Mouse (Mus musculus): Measurements from ENCODE around the gene 2310034G01Rik.

Gene 2310034G01Rik

DNA sequence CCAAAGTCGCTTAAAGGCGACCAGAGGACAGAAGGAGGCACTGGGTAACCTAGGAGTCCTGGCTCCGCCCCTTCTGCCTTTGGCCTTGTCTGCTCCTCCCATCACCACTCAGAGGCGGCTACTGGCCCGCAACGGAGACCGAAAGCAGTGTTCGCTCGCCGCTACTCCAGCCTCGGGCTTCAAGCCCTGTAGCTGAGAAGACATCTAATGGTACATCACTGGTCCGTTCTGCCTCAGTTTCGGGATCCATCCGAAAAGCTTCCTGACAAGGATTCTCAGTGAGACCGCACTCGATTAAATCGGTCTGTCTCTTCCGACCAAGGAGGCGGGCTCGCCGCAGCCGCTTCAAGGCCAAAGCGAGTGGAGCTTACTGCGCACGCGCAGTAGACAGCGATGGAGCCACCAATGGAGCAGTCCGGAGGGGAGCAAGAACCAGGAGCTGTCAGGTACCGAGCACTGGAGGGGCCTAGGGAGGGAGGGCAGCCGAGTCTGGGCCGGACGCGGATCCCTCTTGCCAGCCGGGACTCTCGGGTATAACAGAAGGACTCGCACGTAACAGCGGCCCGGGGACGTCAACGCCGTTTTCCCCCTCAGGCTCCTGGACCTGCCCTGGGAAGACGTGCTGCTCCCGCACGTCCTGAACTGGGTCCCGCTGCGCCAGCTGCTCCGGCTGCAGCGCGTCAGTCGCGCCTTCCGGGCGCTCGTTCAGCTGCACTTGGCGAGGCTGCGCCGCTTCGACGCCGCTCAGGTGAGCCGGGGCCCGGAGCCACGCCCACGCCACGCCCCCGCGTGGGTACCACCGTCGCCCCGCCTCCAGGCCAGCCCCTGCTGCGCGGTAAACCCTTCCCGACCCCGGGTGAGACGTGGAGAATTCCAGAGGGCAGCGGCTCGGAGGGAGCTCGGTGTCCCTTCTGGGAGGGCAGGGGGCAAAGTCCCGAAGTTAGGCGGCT lies 21.7 kb downstream of the 2310034G01Rik start, which contains the start of gene Fbxl15:
TSS of gene Fbxl15 (plus strand) at position 104 of the 950 bp plus-strand sequence.
- peak; percentile 92 for DNase-seq (ENCODE audit: low spot score)

DNA sequence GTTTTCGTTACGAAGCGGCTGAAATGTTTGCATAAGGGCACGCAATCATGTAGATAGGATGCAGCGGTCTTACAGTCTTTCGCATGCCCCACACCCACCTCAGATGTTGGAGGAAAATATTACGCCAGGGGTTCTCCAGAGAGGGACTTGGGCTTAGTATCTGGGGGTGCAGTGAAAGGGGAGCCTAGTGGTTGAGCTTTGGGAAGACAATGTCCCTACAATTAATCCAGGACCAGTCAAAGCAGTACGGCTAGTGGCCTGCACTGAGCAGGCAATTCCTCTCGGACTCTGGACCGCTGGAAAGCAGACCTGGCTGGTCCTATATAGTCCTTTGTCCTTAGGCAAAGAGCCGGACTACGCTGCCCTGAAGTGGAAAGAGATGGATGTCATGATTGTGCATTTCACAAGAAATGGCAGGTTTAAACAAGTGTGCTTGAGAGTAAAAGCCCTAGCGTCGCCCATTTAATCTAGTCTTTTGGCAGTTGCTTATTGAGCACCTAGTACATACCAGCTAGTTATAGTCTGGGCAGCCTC lies 22.5 kb downstream of the 2310034G01Rik start:
- DNase-seq (ENCODE audit: low spot score) = no peak

DNA sequence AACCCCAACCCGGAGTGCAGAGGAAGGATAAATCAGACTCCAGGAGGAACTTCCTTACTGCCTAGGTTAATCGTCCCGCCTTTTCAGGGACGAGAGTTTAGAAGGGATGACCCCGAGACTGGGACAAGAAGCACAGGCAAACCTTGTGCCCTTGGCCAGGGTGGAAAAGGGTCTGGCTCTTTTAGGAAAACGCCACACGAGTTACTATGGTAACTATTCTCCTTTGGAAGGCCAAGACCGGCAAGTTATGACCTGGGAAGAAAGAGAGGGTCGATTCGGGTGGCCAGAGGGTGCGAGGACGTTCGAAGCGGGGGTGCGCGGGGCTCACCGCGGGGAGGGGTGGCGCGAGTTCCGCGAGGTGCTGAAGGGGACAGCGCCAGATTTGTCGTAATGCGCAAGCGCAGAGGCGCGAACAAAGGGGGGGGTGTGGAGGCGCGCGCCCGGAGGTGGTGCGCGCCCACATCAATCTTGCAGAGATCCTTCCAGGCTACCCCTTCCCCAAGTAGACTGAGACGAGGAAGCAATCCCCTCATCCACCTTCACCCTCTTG lies 23.3 kb downstream of the 2310034G01Rik start, which contains the start of gene Psd:
TSS of gene Psd (minus strand) at position 401 of the 550 bp plus-strand sequence.
- DNase-seq (ENCODE audit: low spot score) = no peak

DNA sequence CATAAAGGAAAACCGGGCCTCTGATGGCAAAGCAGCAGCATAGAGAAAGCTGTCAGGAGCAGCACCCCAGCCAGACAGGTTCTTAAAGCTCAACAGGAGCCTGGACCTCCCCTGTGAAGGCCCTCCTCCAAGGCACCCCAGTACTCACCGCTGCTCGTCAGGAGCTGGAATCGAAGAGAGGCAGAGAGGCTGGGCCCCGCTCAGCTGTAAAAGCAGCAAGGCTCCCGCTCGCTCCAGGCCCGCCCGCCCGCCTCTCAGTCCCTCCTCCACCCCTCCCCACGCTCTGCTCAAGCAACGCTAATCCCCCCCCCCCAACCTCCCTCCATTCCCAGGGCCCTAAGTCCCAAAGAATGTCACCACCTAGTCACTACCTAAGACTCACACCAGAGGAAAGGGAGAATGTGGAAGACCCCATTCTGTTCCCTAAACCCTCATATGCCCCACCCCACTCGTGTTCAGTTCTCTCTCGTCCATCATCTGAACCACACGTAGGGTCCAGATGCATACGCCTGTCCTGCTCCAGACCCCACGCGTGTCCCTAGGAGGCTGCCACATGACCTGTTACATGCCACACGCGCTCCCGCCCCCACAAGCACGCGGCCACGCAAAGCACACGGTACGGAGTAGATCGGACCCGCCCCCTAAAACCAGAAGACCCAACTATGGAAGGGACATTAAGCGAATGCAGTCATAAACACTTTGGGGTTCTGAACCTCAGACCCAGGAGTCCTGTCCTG lies 23.9 kb downstream of the 2310034G01Rik start:
- no peak for DNase-seq (ENCODE audit: low spot score)

DNA sequence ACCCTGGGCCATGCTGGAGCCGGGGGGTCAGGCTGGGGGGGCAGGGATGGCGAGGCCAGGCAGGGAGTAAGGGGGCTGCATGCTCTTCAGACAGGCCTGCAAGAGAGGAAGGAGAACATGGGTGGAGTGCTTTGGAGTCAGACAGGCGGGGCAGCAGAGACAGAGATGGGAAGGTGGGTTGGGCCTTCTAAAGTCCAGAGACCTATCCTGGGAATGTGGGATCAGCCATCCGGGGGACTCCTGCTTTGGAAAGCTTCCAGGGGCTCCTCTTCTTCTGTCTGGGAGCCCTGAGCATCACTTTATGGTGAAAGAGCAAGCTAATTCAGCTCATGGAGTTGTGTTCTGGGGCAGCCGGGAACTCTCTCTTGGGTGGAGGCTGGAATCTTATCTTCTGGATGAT lies 25.2 kb downstream of the 2310034G01Rik start:
- DNase-seq (ENCODE audit: low spot score) = no peak

DNA sequence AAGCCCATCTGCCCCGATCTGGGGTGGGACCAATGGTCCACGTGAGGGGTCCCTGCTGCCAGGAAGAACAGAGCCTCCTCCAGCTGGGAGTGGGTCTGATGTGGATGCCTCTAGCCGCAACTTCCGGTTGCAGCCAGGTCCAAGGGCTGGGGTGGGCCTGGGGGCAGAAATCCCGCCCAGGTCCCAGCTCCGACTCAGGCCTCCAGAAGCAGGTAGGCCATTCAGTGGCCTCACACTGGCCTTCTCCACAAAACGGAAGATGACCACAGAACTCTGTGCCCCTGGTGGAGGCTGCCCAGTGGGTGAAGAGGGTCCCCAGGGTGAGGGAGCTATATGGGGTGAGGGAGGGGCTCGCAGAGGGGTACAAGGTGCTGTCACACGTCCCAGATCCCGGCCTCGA lies 25.7 kb downstream of the 2310034G01Rik start:
- no peak for DNase-seq (ENCODE audit: low spot score)

DNA sequence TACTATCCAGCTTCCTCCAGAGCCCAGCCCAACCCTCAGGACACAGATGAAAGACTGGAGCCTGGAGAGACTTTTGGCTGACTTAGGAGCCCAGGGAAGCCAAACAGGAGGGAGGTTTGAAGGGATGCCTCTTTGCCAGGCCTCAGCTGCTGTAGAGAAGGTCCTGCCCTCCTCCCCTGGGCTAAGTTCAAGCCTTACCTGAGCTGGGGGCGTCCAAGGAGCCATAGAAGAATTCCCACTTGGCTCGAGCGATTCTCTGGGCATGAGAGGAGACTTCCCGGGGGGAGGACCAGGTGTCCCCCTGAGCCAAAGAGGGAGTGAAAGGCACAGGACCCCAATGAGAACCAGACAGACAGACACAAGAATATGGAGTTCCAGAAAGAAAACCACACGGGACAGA lies 26.4 kb downstream of the 2310034G01Rik start:
- no peak for DNase-seq (ENCODE audit: low spot score)

DNA sequence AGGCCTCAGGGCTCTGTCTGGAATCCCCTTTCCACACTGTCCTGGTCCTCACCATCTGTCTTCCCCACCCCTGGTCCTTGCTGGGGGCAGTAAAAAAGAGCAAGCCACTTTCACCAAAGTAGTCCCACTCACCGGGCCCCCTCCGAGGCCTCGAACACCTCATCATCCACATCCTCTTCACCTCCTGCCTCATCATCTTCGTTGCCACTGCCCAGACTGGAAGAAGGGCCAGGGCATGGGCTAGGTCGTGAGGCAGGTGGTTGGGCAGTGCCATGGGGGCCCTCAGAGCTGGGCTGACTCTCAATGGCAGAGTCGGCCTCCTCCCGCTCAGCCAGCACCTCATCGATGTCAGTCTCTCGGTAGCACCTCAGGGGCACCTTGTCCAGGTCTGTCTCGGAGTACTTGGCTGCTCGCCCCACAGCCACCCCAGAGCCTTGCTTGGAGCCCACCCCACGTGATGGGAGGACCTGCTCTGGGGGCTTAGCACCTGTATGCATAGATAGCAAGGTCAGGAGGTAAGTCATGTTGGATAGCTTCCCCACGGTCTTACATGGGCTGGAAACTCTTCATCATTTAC lies 27.0 kb downstream of the 2310034G01Rik start:
- no peak for DNase-seq (ENCODE audit: low spot score)

DNA sequence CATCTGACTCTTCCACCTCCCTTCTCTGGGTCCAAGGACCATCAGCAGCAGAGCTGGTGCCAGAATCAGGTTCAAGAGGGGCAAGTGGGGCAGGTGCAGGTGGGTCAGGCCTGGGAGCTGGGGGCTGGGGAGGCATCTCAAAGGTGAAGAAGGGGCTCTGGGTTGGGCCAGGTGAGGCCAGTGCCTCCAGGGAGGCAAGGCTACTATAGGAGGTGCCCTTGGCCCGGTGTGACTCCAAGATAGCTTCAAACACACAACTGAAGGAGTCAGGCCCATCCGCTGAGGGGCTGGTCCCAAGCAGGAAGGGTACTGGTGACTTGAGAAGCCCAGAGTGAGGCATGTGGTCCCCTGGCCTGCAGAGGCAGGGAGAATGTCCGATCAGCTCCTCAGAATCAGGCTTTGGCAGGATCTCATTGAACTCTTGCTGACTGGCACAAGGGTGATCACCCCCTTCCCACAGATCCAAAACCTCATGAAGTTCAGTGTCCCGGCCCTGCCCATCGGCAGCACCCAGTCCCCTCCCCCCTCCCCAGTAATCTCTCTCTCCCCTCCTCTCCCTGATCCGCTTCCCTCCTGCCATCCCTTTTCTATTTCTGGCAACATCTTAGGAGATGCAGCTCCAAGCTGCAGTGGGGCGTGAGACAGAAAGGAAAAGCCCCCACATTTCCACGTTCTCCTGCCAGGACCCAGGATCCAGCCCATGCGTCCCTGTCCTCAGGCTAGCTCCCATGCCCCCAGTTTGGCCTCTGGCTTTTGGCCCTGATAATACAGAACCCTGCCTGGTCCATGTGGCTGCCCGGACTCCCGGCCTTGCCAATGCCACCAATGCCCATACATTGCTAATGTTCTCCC lies 27.7 kb downstream of the 2310034G01Rik start:
- no peak for DNase-seq (ENCODE audit: low spot score)

DNA sequence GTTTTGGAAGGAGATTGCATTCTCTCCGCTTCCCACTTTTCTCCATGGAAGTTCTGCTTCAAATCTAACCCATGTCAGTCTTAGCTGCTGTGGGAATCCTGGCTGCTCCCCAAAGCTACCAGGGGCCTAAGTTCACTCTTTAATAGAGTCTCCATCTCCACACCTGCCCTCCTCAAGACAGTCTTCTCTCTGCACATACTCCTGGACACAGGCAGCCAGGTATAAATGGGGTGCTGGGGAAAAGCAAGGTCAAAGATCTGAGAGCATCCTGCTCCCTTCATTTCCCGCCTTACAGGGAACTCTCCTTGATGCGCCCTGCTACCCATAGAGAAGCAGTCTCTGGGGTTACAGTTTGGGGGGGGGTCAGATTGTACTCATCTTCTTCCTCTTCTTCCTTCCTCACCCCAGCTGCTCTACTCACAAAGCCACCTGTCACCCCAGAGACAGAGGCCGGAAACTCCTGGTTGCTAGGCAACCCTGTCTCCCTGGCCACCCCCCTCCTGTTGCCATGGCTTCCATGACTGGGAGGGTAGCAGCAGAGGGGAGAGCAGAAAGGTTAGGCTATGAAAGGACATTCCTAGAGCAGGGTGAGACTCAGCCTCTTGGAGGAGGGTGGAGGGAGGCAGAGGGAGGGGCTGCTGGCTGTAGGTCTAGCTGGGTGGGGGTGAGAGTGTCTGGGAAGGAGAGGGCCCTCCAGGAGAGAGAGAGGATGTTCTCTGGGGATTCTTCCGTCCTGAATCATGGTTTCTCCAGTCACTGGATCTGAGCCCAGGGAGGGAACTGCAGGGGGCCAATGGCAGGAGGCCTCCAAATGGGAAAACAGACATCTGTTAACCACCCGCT lies 28.8 kb downstream of the 2310034G01Rik start:
- no peak for DNase-seq (ENCODE audit: low spot score)

DNA sequence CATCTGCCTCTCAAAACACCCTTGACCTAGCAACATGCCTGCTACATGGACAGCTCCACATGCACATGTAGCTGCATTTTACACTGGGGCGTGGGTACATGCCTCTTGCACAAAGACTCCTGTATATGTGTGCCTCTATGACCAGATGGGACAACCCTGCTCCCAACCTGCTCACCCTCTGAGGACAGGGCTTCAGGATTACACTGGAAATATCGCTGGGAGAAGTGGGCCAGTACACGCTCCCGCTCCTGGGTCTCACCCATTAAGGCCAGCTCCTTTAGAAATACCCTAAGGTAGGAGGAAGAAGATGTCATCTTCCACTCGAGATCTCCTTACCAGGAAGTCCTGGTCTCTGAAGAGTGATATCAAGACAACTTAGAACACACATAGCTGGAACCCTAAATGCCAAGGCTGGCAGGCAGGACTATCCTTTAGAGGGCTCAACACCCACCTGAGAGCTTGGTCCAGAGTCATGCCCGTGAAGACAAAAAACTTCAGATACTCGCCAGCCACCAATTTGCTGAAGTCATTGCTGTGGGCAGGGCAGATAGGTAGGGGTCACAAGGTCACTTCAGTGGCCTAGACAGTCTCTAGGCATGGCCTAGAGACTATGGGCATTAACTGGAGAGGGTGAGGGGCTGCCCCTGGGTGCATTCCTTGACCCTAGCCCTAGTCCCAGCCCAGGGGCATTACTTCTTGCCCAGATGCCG lies 29.9 kb downstream of the 2310034G01Rik start:
- DNase-seq (ENCODE audit: low spot score) = no peak

DNA sequence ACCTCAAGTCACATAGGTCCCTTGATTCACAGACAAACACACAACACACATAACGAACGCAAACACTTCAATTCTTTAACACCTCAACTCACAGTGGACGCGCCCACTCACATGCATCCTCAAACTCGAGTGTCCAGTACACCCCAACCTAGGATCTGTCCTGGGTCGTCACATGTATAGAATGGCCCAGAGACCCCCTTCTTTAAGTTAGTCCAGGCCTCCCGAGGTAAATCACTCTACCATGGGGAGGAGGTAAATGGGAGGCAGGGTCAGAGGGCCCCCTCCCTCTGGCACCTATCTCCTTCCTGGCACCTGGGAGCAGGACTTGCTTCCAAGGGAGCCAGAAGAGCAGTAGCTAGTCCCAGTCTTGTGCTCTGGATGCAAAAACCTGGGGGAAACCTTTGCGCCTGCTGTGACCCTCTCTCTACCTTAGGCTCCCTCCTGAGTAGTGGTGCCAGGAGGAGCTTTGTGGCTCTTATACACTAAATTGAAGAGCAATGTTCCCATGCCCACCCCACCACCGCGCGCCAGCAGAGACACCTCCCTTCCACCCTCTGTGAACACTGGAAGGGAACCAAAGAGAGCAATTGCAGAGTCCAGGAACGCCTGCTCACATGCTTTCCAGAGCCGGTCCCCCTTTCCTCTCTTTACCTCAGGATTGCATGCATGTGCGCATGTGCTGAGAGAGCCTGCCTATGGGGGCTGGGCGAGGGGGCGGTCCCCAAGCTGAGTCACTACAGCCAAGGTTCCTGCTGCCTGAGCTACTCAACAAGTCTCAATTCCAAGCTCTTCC lies 31.3 kb downstream of the 2310034G01Rik start:
- DNase-seq (ENCODE audit: low spot score) = no peak

DNA sequence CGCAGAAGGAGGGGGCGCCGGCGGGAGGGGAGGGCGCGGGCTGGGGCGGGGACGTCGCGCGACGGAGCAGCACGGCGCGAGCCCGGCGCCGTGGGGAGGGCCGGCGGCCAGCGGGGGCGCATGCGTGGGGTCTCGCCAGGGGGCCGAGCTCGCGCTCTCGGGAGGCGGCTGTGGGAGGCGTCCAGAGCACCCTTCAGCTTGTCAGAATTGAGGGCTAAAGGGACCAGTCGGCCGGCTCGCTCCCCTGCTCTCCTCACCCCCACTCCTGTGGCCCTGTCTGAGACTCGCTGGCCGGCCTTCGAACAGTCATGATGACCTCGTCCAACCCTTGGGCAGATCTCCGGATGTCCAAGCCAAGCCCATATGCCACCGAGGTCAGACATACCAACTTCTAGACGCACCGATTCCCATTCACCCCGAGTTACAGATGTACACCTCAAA lies 32.1 kb downstream of the 2310034G01Rik start:
- DNase-seq (ENCODE audit: low spot score) = peak; percentile 59

DNA sequence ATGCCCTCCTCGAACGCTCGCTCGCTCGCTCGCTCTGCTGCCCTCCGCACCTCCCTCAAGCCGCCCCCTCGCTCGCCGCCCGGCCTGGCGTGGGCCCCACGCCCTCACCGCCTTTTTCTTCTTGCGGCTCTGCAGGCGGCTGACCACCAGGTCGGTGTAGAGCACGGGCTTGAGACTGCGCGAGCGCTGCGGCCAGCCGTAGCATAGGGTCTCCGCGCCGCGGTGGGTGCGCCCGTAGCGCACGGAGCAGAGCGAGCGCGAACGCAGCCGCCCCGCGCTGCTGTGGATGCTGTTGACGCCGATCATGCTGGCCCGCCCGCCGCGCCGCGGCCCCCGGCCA lies 32.6 kb downstream of the 2310034G01Rik start:
- DNase-seq (ENCODE audit: low spot score) = no peak

DNA sequence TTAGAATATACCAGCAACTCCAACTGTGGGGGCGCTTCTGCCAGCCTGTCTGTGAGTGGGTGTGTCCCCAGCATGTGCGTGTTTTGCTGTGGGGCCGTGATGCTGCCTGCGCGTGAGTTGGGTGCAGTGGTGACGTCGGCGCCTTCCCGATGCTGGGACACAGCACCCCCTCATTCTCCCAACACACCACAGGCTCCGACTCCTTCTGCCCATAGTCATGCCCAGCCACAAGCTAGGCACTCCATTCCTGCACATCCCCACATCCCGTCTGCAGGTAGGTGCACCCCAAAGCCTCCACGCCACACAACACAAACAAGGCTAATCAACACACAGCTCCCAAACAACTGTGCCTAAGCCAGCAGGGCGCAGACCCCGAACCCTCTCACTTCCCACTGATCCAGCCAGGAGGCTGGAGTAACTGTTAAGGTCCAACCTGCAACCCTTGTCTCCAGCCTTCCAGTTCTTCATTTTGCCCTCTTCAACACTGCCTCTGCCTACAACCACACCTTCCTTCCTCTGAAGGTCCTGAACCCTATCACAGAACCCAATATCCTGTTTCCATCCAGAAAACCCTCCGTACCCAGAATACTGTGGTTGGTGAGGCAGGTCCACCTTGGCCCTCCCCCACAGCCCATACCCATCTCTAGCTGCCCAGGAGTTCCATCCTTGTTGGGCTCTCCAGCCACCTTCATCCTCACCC lies 33.1 kb downstream of the 2310034G01Rik start:
- DNase-seq (ENCODE audit: low spot score) = no peak

DNA sequence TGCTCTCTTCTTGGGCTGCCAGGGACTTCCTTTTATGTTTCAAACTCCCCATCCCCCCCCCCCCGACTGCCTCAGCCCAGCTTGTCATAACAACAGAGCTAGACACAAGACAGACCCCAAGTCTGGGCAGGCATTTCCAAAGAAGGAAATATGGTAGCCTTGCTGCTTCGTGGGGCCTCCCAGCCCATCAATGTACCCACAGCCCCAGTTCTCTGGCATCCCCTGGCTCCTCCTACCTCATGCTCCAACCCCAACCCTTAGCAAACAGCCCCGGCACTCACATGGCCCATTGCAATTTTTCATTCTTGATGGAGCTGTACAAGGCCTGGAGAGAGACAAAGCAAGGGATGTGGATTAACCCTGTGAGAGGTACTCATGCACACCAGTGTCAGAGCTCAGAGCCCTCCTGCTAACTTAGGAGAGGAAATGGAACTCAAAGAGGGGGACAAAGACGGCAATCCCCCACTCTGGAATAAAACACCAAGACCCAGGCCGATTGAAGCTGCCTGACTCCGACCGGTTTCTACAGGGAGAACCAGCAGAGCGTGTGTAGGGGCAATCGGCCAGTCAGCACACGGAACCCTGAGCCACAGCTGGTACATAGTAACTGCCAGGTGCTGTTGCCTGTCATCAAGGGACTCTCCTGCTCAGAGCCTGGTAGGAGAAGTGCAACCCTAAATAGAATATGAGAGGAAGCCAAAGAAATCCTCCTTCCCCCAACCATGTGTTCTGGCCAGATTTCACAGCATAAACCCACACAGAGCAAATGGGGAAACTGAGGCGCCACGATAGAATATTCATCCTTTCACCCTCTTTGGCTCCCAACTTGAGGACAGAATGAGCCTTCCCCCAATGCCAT lies 34.1 kb downstream of the 2310034G01Rik start:
- DNase-seq (ENCODE audit: low spot score) = no peak

Measured in ovary, postnatal 14 days (tissue).